Mouse (Mus musculus): ENCODE measurements at regions not wholly inside any gene's neighbourhood (a gene's known extent, or its start where the extent isn't known, plus 50 kb on each side); places are given as distances from the start of the nearest gene placed in this dataset.

- Histone ChIP-seq H3K27me3 (no peaks in the 10 kb centered on the region), H3K36me3 (no peaks in the 10 kb centered on the region), H3K9me3 (no peaks in the 10 kb centered on the region), H3K4me1 (replicated peaks) (0 out of 2 replicates have a peak, but pooled peaks cover 5% of the 10 kb centered on the region), H3K4me3 (replicated peaks) (no peak overlapping the region), H3K27ac (no peak overlapping the region), H3K4me2 (replicated peaks) (no peak overlapping the region), H3K9ac (replicated peaks) (no peak overlapping the region)
- 31% methylated on average over 2 of the region's 2 CpGs for WGBS
- no peak for ATAC-seq
Measured at GRCm38 (mm10) chr14:99603257-99603656, 304.8 kb downstream of the Klf5 start.

DNA sequence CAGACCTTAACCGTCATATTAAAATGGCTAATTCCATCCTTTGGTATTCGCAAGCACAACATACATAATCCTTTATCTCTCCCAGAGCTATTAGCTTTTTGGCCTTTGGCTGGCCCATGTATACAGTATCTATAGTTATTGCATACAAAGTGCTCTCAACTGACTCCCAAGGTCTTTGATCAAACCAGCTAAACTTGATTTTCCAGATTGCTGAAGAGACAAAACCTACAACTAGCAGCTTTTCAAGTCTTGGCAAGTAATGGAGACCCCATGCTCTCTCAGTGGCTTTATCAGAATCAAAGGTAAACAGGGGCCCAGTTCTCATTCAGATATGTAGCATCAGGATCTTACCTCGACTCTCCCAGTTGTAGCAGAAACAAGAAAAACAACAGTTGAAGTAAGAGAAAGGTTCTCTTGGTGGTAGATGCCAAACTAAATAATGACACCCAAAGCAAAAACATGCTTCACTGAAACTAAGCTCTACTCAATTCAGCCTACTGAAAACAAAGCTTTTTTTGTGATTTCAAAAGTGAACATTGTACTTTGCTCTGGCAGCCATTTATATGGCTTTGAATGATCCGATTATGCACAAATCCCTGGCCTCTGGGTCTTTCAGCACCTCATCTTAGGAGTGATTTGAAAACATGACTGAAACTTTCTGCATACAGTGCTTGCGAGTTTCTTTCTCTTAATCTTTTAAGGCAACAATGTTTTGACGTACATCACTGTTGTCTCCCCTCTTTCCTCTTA is 307.0 kb downstream of the Klf5 start:
- Histone ChIP-seq H3K27ac (no peak overlapping the region), H3K27me3 (no peaks in the 10 kb centered on the region), H3K9ac (replicated peaks) (no peak overlapping the region), H3K36me3 (no peaks in the 10 kb centered on the region), H3K4me3 (replicated peaks) (no peak overlapping the region), H3K4me2 (replicated peaks) (no peak overlapping the region), H3K9me3 (no peaks in the 10 kb centered on the region), H3K4me1 (replicated peaks) (0 out of 2 replicates have a peak, but pooled peaks cover 5% of the 10 kb centered on the region)
- 62% methylated on average over 6 of the region's 6 CpGs for WGBS
- ATAC-seq = no peak

- H3K27me3 ChIP-seq = no peaks in the 10 kb centered on the region
- H3K4me2 ChIP-seq (replicated peaks) = no peak overlapping the region
- no peak overlapping the region for H3K4me3 ChIP-seq (replicated peaks)
- WGBS = 96% methylated on average over 2 of the region's 2 CpGs
- H3K4me1 ChIP-seq (replicated peaks) = no peaks in the 10 kb centered on the region
- no peak overlapping the region for H3K27ac ChIP-seq
- ATAC-seq = no peak
- H3K9me3 ChIP-seq = no peaks in the 10 kb centered on the region
- H3K36me3 ChIP-seq = no peaks in the 10 kb centered on the region
- H3K9ac ChIP-seq (replicated peaks) = no peak overlapping the region
Measured at GRCm38 (mm10) chr14:99609003-99609402, 310.5 kb downstream of the Klf5 start.

DNA sequence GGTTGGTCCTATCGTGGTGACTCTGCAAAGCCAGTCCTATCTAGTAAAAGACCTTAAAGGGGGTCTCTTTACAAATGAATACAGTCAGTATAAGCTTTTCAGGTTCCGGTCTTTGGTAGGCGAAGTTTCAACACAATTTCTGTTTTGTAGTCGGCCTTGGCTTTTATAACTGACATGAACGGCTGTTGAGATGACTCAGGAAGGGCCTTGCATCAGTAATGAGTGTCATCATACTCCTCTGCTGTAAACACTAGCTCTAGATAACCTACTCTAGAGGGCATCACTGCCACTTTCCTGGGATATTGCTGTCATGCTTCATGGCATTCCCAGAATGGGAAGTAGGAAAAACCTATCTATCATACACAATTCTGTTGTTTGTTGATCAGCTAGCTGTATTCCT is 312.9 kb downstream of the Klf5 start:
- no peaks in the 10 kb centered on the region for H3K36me3 ChIP-seq
- whole genome bisulfite sequencing = 92% methylated on average over 5 of the region's 5 CpGs

GRCm38 (mm10) chr14:99612114-99612513 is 313.6 kb downstream of the Klf5 start:
- Histone ChIP-seq H3K27ac (no peak overlapping the region), H3K9ac (replicated peaks) (no peak overlapping the region), H3K36me3 (no peaks in the 10 kb centered on the region), H3K4me1 (replicated peaks) (peaks cover 5% of the 10 kb centered on the region), H3K4me2 (replicated peaks) (no peak overlapping the region), H3K27me3 (no peaks in the 10 kb centered on the region), H3K4me3 (replicated peaks) (no peak overlapping the region), H3K9me3 (no peaks in the 10 kb centered on the region)
- WGBS = 90% methylated on average over 3 of the region's 3 CpGs
- ATAC-seq = no peak

More for the DNA sequence above, 312.9 kb downstream of the Klf5 start:
- Histone ChIP-seq H3K27me3 (no peaks in the 10 kb centered on the region), H3K9ac (replicated peaks) (no peak overlapping the region), H3K9me3 (no peaks in the 10 kb centered on the region), H3K4me3 (replicated peaks) (no peak overlapping the region), H3K27ac (no peak overlapping the region), H3K4me1 (replicated peaks) (no peaks in the 10 kb centered on the region), H3K4me2 (replicated peaks) (no peak overlapping the region)
- ATAC-seq = no peak

DNA sequence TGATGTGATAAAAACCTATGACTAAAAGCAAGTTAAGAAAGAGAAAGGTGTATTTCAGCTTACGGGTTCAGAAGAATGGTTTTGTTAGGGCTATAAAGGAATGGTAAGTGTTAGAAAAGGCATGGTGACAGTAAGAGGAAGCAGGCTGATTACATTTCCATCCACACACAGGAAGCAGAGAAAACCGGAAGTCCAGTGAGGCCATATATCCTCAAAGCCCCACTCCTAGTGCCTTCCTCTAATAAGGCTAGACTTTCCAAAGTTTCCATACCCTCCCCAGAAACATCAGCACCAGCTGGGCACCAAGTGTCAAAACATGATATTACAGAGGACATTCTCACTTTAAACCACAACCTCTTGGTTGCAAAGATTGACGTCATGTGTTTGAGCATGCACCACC is 316.3 kb downstream of the Klf5 start:
- Histone ChIP-seq H3K36me3 (no peaks in the 10 kb centered on the region), H3K9me3 (no peaks in the 10 kb centered on the region), H3K4me2 (replicated peaks) (no peak overlapping the region), H3K27me3 (no peaks in the 10 kb centered on the region), H3K4me3 (replicated peaks) (no peak overlapping the region), H3K27ac (no peak overlapping the region), H3K9ac (replicated peaks) (no peak overlapping the region), H3K4me1 (replicated peaks) (peaks cover 7% of the 10 kb centered on the region)
- ATAC-seq = no peak
- WGBS = 93% methylated on average over 3 of the region's 3 CpGs

DNA sequence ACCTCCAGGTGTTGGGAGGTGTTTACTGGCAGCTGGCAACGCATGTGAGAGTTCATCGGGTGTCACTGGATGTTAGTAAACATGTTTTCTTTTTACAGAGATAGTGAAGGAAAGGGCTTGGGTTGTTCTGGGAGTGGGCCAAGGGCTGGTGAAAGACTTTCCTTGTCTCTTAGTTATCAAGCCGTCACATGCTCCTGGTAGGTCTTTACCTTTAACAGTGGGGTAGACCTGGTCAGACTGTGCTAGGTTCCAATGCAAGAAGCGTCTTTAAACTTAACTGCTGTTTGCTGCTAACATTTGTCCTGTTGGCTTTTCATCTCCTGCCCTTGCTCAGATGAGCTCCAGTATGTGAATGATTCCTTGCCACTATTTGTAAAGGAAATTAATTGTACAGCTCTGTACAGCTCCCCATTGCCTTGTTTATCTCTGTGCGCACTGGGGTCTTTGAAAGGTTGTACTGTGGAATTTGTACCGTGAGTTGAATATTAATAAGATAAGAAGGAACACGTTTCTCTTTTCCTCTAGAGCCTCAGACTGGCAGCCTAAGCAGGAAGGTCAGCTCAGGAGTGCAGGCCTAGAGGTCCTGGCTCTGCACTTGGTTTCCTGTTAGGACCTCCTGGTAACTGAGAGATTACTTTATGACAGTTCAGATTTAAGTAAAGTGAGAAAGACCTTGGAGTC is 318.3 kb downstream of the Klf5 start:
- H3K4me2 ChIP-seq (replicated peaks) = no peak overlapping the region
- peaks cover 7% of the 10 kb centered on the region for H3K4me1 ChIP-seq (replicated peaks)
- no peak overlapping the region for H3K4me3 ChIP-seq (replicated peaks)
- no peaks in the 10 kb centered on the region for H3K9me3 ChIP-seq
- no peak overlapping the region for H3K9ac ChIP-seq (replicated peaks)
- 61% methylated on average over 7 of the region's 7 CpGs for WGBS
- no peaks in the 10 kb centered on the region for H3K27me3 ChIP-seq
- H3K27ac ChIP-seq = 0 out of 2 replicates have a peak overlapping the region, but pooled peaks have one; percentile 14
- no peaks in the 10 kb centered on the region for H3K36me3 ChIP-seq
- peak; percentile 62; the same call in 1 of the 2 replicates for ATAC-seq

DNA sequence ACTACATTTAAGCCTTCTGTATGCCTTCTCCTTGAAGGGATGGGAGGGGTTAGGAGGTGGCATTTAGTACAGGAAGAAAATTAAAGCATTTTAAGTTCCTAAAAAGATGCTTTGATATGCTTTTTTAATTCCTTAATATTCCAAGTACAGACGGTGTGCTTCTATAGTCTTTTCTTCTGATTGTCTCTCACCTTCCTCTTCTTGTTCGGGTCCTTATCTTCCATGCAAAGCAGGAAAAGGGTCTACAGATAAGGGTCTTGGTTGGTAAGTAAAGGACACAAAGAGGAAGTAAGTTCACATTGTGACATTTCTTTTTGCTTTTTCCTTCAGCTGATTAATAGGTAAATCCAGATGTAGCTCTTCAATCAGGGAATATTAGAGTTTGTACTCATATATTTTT is 318.9 kb downstream of the Klf5 start:
- no peak overlapping the region for H3K4me3 ChIP-seq (replicated peaks)
- no peak overlapping the region for H3K27ac ChIP-seq
- peaks cover 7% of the 10 kb centered on the region for H3K4me1 ChIP-seq (replicated peaks)
- H3K9me3 ChIP-seq = no peaks in the 10 kb centered on the region
- no peak for ATAC-seq
- no peak overlapping the region for H3K9ac ChIP-seq (replicated peaks)
- 78% methylated on average over 2 of the region's 2 CpGs for WGBS
- H3K36me3 ChIP-seq = no peaks in the 10 kb centered on the region
- H3K27me3 ChIP-seq = no peaks in the 10 kb centered on the region
- no peak overlapping the region for H3K4me2 ChIP-seq (replicated peaks)

GRCm38 (mm10) chr14:99621538-99621937 is 323.0 kb downstream of the Klf5 start:
- no peaks in the 10 kb centered on the region for H3K27me3 ChIP-seq
- peaks cover 7% of the 10 kb centered on the region for H3K4me1 ChIP-seq (replicated peaks)
- H3K36me3 ChIP-seq = no peaks in the 10 kb centered on the region
- no peaks in the 10 kb centered on the region for H3K9me3 ChIP-seq
- no peak overlapping the region for H3K27ac ChIP-seq
- H3K4me2 ChIP-seq (replicated peaks) = no peak overlapping the region
- no peak overlapping the region for H3K9ac ChIP-seq (replicated peaks)
- H3K4me3 ChIP-seq (replicated peaks) = no peak overlapping the region
- ATAC-seq = no peak
- WGBS = 90% methylated on average over 3 of the region's 3 CpGs

DNA sequence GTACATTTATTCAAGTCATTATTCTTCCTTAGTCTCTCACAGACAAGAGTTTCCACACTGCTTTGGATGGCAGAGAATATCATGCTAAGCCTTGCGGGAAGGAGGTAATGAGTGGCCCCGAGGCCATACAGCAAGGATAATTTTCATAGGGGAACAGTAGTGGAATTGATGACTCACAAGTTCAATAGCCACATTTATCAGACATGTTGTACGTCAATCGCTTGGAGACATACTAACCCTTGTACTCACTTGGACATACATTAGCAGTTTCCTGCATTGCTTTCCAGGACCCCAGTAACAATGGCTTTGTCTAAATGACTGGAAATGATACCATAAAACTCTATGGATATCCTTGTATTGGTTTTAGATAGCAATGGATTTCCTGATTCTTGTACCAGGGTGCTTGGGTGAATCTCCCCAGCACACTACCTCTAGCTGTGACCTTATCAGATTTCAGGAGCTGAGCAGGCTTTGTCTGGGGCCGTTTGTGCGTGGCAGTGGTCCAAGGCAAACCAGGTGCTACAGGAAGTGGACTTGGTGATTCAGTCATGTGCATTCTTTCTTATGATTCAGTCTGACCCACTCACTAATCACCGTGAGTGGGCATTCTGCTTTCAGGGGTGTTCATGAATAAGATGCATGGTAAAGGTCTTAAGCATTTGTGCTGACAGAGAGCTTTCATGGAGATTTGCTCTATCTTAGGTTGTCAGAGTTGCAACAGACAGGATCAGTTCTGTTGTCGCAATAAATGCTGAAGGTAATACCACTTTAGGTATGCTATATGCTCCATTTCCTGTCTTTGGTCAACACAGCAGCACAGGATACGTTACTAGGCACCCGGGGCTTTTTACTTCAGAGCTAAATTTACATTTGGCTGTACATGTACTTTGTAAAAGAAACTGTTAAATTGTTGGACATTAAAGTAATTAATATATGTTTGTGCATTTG is 326.2 kb downstream of the Klf5 start:
- H3K9ac ChIP-seq (replicated peaks) = no peak overlapping the region
- H3K4me2 ChIP-seq (replicated peaks) = no peak overlapping the region
- 91% methylated on average over 10 of the region's 10 CpGs for WGBS
- no peak for ATAC-seq
- no peaks in the 10 kb centered on the region for H3K27me3 ChIP-seq
- no peak overlapping the region for H3K4me3 ChIP-seq (replicated peaks)
- H3K27ac ChIP-seq = no peak overlapping the region
- no peaks in the 10 kb centered on the region for H3K4me1 ChIP-seq (replicated peaks)
- no peaks in the 10 kb centered on the region for H3K36me3 ChIP-seq
- H3K9me3 ChIP-seq = no peaks in the 10 kb centered on the region

- Histone ChIP-seq H3K27ac (no peak overlapping the region), H3K4me1 (replicated peaks) (no peaks in the 10 kb centered on the region), H3K4me2 (replicated peaks) (no peak overlapping the region), H3K9me3 (no peaks in the 10 kb centered on the region), H3K36me3 (no peaks in the 10 kb centered on the region), H3K9ac (replicated peaks) (no peak overlapping the region), H3K4me3 (replicated peaks) (no peak overlapping the region), H3K27me3 (no peaks in the 10 kb centered on the region)
- WGBS = 88% methylated on average over 1 of the region's 1 CpGs
- no peak for ATAC-seq
Measured at GRCm38 (mm10) chr14:99627615-99628014, 329.1 kb downstream of the Klf5 start.

DNA sequence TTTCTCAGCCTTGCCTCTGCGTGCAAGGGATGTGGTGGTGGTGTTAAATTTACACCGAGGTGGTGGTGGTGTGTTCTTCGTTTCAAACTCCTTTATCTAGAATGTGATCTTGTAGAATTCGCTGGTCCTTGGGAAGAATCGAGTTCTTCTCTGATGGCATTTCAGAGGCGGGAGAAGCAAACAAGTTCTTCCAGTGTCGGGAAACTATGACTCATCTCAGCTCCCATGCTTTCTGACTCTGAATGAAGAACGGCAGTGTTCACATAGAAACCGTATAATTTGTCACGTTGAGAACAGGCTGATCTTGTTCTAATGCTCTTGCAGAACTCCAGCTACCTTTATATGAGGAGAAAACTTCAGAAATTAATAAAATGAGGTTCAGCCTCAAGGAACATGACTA is 332.6 kb downstream of the Klf5 start:
- H3K9me3 ChIP-seq = no peaks in the 10 kb centered on the region
- H3K4me3 ChIP-seq (replicated peaks) = no peak overlapping the region
- ATAC-seq = no peak
- H3K36me3 ChIP-seq = no peaks in the 10 kb centered on the region
- H3K9ac ChIP-seq (replicated peaks) = no peak overlapping the region
- H3K4me1 ChIP-seq (replicated peaks) = no peaks in the 10 kb centered on the region
- H3K27ac ChIP-seq = no peak overlapping the region
- H3K4me2 ChIP-seq (replicated peaks) = no peak overlapping the region
- H3K27me3 ChIP-seq = no peaks in the 10 kb centered on the region
- 91% methylated on average over 10 of the region's 10 CpGs for WGBS

Data from midbrain, embryonic 13.5 days (tissue).